Mouse (Mus musculus) embryonic facial prominence, embryonic 14.5 days (tissue): Measurements from ENCODE around the gene 1110008L16Rik. TPM values are rescaled to one million over a fixed set of nuclear protein-coding genes. Genes with fewer than 3 reads are reported as not detected.
A peak's percentile ranks its signal among the peaks of the same experiment; 100 is the strongest.

Source experiments
- ATAC-seq: fragments of 200-750 bp; cut with Nextera tagmentation; 2 replicates; pipeline ENCODE4 v1.8.0; 2017; ENCODE audit warnings: low read depth, moderate number of reproducible peaks, moderate TSS enrichment
- DNase-seq: peaks from one replicate; pipeline ENCODE4 v3.0.0-alpha.2; 2015; ENCODE audit warnings: low spot score
- H3K27ac ChIP-seq: fragments of 300-500 bp; sonication (generic); replicated peaks from 2 replicates; pipeline ENCODE4 v1.5.1; 2014; ENCODE audit warnings: low read depth, mild to moderate bottlenecking, low read length, moderate library complexity
- H3K27me3 ChIP-seq: fragments of 300-500 bp; sonication (generic); replicated peaks from 2 replicates; pipeline ENCODE4 v1.6.1; 2014; ENCODE audit warnings: low read length; ENCODE audit not compliant: control insufficient read depth, insufficient read depth
- H3K36me3 ChIP-seq: fragments of 300-500 bp; sonication (generic); 2 replicates; pipeline ENCODE4 v1.6.1; 2014; ENCODE audit warnings: low read length, mixed read lengths; ENCODE audit not compliant: control insufficient read depth, insufficient read depth
- H3K4me1 ChIP-seq: fragments of 300-500 bp; sonication (generic); 2 replicates; pipeline ENCODE4 v1.6.1; 2014; ENCODE audit warnings: antibody characterized with exemption, low read length; ENCODE audit not compliant: control insufficient read depth, insufficient read depth
- H3K4me2 ChIP-seq: fragments of 300-500 bp; sonication (generic); 2 replicates; pipeline ENCODE4 v1.6.1; 2014; ENCODE audit warnings: low read depth, mild to moderate bottlenecking, low read length, moderate library complexity, mixed read lengths
- H3K4me3 ChIP-seq: fragments of 300-500 bp; sonication (generic); 2 replicates; pipeline ENCODE4 v1.5.1; 2014; ENCODE audit warnings: low read depth, mild to moderate bottlenecking, low read length
- H3K9ac ChIP-seq: fragments of 300-500 bp; sonication (generic); 2 replicates; pipeline ENCODE4 v1.6.1; 2014; ENCODE audit warnings: low read depth, mild to moderate bottlenecking, low read length, moderate library complexity, mixed read lengths
- H3K9me3 ChIP-seq: fragments of 300-500 bp; sonication (generic); 2 replicates; pipeline ENCODE4 v1.6.1; 2016; ENCODE audit warnings: low read length; ENCODE audit not compliant: control insufficient read depth
- WGBS: fragments of 180-500 bp; shearing (Covaris S2); extraction: QIAGEN DNeasy Blood & Tissue Kit; methylation state at CpG from one replicate; pipeline ENCODE4 v1.1.7; 2014; 5-methylcytosine and 5-hydroxymethylcytosine counted together
- polyA plus RNA-seq: library from polyadenylated mRNA; unstranded; fragments of >200 nt; fragmentation: Nextera tagmentation; extraction: Ambion mirVana; gene quantifications from 2 replicates; pipeline ENCODE4 v1.2.1, GENCODE M21; 2014

Gene 1110008L16Rik
- polyA plus RNA-seq, 1 experiment from 2014 or later = 12.1 TPM

DNA sequence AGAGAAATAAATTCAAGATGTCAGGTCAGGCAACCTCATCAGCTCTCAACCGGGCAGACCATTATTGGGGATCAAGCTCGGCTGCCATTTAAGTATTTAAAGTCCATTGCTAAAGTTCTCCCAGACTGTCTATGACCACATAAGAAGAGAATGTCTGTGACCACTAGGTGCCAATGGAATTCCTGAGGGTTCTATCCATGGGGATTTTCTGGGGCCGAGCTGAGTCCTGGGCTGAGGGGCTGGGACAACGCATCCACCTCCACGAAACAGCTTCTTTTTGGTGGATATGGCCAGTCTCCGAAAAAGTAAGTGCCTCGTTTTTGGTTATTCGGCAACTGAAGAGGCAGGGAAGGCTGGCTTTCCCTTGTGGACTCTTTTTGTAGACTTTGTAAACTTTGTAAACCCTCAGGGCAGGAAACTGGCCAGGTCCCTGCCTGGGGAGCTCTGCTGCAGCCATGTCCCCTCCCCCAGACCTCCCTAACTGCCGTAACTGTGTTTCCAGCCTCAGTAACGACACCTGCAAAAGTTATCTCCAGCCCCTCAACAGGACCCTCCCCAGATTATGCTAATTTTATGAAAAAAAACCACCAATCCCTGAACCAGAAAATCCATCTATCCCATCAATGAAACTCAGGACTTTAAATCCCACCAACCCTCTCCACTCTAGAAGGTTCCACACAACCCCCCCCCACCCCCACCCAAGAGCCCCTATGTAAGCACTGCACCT is 84.8 kb downstream of the 1110008L16Rik start, which contains the start of gene Psma6:
Gene Psma6 (plus strand): TSS at position 200 of the 727 bp plus-strand sequence.
- Histone ChIP-seq H3K4me3 (no peak within 1 kb of the TSS), H3K27me3 (no peaks in the 10 kb centered on the region), H3K27ac (no peak within 1 kb of the TSS), H3K36me3 (0 out of 2 replicates have a peak, but pooled peaks cover 3% of the 10 kb centered on the region), H3K9ac (no peak within 1 kb of the TSS), H3K4me2 (no peak within 1 kb of the TSS), H3K4me1 (no peaks in the 10 kb centered on the region), H3K9me3 (no peaks in the 10 kb centered on the region)
- 73% methylated on average over 10 of the region's 10 CpGs for WGBS
- DNase-seq (no peak), ATAC-seq (no peak)

DNA sequence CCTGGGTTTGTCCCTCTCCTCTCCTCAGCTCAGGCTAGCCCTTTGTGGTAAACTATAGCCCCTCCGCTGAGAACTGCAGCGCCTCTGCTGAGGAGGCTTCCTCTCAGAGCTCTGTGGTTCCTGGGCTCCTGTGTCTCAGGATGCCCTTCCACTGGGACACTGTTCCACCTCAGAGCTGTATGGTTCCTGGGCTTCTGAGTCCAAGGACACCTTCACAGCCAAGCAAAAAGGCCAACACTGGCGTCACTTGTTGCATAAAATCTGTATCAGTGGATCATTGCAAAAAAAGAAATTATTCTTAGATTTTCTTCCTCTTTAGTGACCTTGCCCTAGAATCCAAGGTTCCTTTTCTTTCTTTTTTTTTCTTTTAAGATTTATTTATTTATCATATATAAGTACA is 85.4 kb downstream of the 1110008L16Rik start:
- Histone ChIP-seq H3K36me3 (0 out of 2 replicates have a peak, but pooled peaks cover 3% of the 10 kb centered on the region), H3K9ac (no peak overlapping the region), H3K4me3 (no peak overlapping the region), H3K27ac (no peak overlapping the region), H3K9me3 (no peaks in the 10 kb centered on the region), H3K27me3 (no peaks in the 10 kb centered on the region), H3K4me2 (no peak overlapping the region), H3K4me1 (no peaks in the 10 kb centered on the region)
- DNase-seq = no peak
- 84% methylated on average over 3 of the region's 3 CpGs for WGBS
- ATAC-seq = no peak

DNA sequence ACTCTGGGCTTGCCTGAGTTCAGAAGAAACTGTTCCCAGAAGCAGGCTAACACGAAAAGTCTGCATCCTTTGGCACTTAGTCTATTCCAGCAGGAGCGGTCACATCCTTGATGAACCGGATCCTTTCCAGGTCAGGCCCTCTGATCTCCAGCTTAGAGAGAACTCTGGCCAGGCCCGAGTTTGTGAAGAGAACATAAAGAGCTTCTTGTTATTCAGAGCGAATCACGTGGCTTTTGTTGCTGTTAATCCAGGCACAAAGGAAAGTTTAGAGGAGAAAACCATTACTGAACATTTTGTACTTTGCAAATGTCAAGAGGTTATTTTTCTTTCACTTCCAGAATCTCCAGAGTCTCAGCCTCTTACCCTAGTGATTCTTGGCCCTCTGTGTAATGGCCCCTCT is 86.6 kb downstream of the 1110008L16Rik start:
- Histone ChIP-seq H3K9ac (no peak overlapping the region), H3K4me2 (no peak overlapping the region), H3K4me3 (no peak overlapping the region), H3K9me3 (no peaks in the 10 kb centered on the region), H3K27ac (no peak overlapping the region), H3K36me3 (no peaks in the 10 kb centered on the region), H3K4me1 (no peaks in the 10 kb centered on the region), H3K27me3 (no peaks in the 10 kb centered on the region)
- no peak for ATAC-seq
- 36% methylated on average over 6 of the region's 6 CpGs for WGBS
- DNase-seq = peak; percentile 15

DNA sequence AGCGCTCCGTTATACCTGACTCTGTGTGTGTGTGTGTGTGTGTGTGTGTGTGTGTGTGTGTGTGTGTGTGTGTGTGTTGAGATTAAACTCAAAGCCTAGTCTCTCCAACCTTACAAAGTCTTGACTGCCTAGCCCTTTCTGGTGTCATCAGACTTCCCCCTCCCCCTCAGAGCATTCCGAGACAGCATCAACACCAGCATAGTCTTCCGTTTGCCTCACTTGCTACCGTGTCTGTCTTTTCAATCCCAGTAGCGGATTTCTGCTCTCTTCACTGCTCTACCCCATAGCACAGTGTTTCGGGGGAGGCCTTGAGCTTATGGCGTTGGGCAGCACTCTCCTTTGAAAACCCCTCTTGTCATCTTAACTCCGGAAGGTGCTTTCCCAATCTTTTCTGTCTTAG is 87.1 kb downstream of the 1110008L16Rik start:
- 70% methylated on average over 9 of the region's 9 CpGs for WGBS
- ATAC-seq (no peak), DNase-seq (no peak)
- no peak overlapping the region for H3K9ac ChIP-seq
- no peak overlapping the region for H3K4me2 ChIP-seq
- H3K9me3 ChIP-seq = no peaks in the 10 kb centered on the region
- no peaks in the 10 kb centered on the region for H3K27me3 ChIP-seq
- no peaks in the 10 kb centered on the region for H3K4me1 ChIP-seq
- H3K27ac ChIP-seq = no peak overlapping the region
- no peak overlapping the region for H3K4me3 ChIP-seq
- H3K36me3 ChIP-seq = no peaks in the 10 kb centered on the region

DNA sequence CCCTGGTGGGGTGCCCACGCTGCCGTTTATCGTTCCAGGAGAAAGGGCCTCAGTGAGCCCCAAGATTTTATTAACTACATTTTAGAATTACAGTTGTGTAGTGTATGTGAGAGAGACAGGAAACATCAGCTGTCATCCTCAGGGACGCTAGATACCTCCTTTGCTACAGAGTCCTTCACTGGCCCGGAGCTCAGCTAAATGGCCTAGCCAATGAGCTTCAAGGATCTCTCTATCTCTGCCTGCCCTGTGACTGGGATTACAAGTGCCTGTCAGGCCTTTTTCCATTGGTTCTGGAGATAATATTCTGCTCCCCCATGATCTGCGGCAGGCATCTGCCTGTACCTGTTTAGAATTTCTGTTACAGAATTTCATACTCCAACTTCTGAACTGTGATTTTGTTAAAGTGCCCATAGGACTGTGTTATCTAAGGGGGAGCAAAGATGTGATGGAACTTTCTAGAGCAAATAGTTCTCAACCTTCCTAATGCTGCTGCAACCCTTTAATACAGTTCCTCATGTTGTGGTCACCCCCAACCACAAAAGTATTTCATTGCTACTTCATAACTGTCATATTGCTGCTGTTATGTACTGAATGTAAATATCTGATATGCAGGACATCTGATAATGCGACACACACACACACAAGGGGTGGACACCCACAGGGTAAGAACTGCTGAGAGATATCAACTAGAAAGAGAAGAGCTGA is 87.9 kb downstream of the 1110008L16Rik start:
- ATAC-seq = no peak

DNA sequence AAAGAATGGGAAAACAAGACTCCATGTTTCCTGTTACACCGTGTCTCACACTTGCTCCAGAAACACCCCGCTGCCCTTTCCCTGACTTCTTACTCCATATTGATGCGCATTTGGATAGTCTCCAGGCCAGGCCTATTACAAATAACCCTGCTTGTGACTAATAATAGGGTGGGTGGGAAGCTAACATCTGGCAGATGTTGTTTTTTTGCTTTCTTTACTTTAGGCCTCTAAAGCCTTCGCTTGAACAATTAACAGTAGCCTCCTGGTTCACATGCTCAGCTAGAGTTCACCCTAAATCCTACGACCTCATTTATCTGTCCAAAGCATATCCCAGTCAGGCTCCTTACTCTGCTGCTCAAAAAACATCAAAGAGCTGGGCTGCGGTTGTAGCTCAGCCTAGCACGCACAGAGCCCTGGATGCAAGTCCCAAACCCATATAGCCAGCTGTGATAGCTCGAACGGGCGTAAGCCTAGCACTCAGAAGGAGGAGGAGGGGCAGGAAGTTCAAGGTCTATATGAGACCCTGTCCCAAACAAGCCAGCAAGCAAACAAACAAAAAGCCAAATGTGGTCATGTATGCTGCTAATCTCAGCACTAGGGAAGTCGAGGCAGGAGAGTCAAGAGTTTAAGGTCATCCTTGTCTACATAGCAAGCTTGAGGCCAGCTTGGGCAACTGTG is 88.5 kb downstream of the 1110008L16Rik start:
- Histone ChIP-seq H3K4me1 (no peaks in the 10 kb centered on the region), H3K27ac (no peak overlapping the region)
- peak; percentile 31 for DNase-seq

More for the DNA sequence above, 87.9 kb downstream of the 1110008L16Rik start:
- Histone ChIP-seq H3K4me2 (no peak overlapping the region), H3K9ac (no peak overlapping the region), H3K9me3 (no peaks in the 10 kb centered on the region), H3K27me3 (no peaks in the 10 kb centered on the region), H3K4me1 (no peaks in the 10 kb centered on the region), H3K36me3 (no peaks in the 10 kb centered on the region), H3K27ac (no peak overlapping the region; the same call in 1 of the 2 replicates), H3K4me3 (no peak overlapping the region)
- 72% methylated on average over 7 of the region's 7 CpGs for WGBS
- DNase-seq = no peak

DNA sequence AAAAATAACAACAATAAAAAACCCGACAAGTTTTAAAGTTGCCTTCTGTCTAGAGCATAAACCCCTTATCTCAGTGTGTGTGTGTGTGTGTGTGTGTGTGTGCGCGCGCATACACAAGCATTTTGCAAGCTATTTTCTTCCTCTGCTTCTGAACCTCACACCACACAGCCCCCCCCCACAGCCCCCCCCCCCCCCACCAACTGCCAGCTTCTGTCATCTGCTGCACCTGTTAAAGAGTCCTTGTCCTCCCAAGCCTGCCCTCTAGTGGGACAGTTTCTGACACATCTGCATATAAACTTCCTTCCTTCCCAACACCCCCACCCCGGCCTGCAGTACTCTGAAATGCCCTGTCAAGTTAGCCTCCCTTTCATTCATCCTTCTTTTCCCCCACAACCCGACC is 89.1 kb downstream of the 1110008L16Rik start:
- no peak overlapping the region for H3K4me3 ChIP-seq
- H3K9me3 ChIP-seq = no peaks in the 10 kb centered on the region
- H3K4me1 ChIP-seq = no peaks in the 10 kb centered on the region
- H3K4me2 ChIP-seq = no peak overlapping the region
- DNase-seq = peak; percentile 55
- no peaks in the 10 kb centered on the region for H3K27me3 ChIP-seq
- H3K36me3 ChIP-seq = no peaks in the 10 kb centered on the region
- no peak for ATAC-seq
- H3K27ac ChIP-seq = no peak overlapping the region
- no peak overlapping the region for H3K9ac ChIP-seq
- 62% methylated on average over 6 of the region's 6 CpGs for WGBS

More for the DNA sequence above, 88.5 kb downstream of the 1110008L16Rik start:
- 60% methylated on average over 11 of the region's 11 CpGs for WGBS
- Histone ChIP-seq H3K4me2 (no peak overlapping the region), H3K9me3 (no peaks in the 10 kb centered on the region), H3K9ac (no peak overlapping the region), H3K27me3 (no peaks in the 10 kb centered on the region), H3K4me3 (no peak overlapping the region), H3K36me3 (no peaks in the 10 kb centered on the region)
- ATAC-seq = no peak

DNA sequence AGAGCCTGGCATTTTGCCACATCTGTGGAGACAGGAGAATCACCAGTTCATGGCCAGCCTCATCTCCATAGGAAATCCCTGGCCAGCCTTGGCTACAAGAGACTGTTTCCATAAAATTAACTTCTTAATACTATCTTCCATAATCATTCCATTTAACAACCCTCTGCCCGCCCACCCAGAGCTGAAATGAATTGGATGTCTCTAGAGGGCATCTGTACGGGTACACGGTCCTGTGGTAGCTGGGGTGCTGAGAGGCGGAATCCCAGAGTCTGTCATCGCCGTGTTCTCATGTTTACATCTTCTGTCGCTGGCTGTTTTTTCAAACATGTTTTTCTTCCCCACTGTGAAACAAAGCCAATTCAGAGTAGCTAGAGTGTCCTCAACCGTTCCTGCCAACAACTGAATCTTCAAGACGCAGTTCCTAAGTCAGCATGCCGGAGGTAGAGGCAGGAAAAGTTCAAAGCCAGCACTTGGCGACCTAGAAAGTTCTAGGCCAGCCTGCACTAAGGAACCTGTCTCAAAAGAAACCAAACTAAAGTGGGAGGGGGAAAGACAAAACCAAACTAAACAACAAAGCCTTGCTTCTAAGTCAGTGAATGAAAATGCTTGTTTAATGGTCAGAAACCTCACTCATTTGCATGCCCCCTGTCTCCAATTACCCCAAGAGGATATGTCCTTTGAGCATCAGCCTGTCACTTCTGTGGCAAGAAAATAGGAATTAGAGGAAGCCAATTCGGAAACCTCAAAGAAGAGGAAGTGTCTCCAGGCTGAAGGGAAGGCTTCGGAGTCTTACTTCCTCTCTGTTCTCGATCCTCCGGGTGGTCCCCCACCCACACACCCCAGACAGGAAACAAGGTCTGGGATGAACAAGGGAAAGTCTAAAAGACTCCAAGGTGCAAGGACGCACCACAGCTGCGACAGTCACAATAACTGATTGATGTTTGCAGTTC is 90.0 kb downstream of the 1110008L16Rik start:
- no peak overlapping the region for H3K9ac ChIP-seq

More for the DNA sequence above, 90.0 kb downstream of the 1110008L16Rik start:
- no peaks in the 10 kb centered on the region for H3K9me3 ChIP-seq
- no peak overlapping the region; the same call in 1 of the 2 replicates for H3K27ac ChIP-seq
- no peaks in the 10 kb centered on the region for H3K36me3 ChIP-seq
- no peak overlapping the region for H3K4me3 ChIP-seq
- DNase-seq (no peak), ATAC-seq (no peak)
- no peak overlapping the region for H3K4me2 ChIP-seq
- H3K4me1 ChIP-seq = no peaks in the 10 kb centered on the region
- no peaks in the 10 kb centered on the region for H3K27me3 ChIP-seq
- WGBS = 58% methylated on average over 17 of the region's 17 CpGs
